Mouse (Mus musculus) myocyte (in vitro differentiated cells): ENCODE results near the gene C1ql1. TPM values are rescaled to one million over a fixed set of nuclear protein-coding genes. Genes with fewer than 3 reads are reported as not detected.
A peak's percentile ranks its signal among the peaks of the same experiment; 100 is the strongest.

Source experiments
- H3K27me3 ChIP-seq: one replicate; pipeline ENCODE4 v1.6.1; 2011; ENCODE audit not compliant: control insufficient read depth, insufficient read depth, insufficient read length
- H3K36me3 ChIP-seq: one replicate; pipeline ENCODE4 v1.6.1; 2011; ENCODE audit not compliant: control insufficient read depth, insufficient read depth
- H3K4me2 ChIP-seq: one replicate; pipeline ENCODE4 v1.6.1; 2011; ENCODE audit warnings: low read depth, control low read depth
- H3K4me3 ChIP-seq: one replicate; pipeline ENCODE4 v1.5.1; 2011; ENCODE audit warnings: mild to moderate bottlenecking, control low read depth, moderate library complexity
- H3K79me2 ChIP-seq: one replicate; pipeline ENCODE4 v1.6.1; 2011; ENCODE audit not compliant: control insufficient read depth, insufficient read depth
- H3ac ChIP-seq: one replicate; pipeline ENCODE4 v1.6.1; 2011; ENCODE audit not compliant: control insufficient read depth, insufficient read length
- CEBPB ChIP-seq: IDR thresholded peaks from 2 replicates; pipeline ENCODE4 v1.6.1; 2011; ENCODE audit warnings: mild to moderate bottlenecking, moderate library complexity; ENCODE audit not compliant: poor library complexity, insufficient read depth, severe bottlenecking
- E2F4 ChIP-seq: IDR thresholded peaks from one replicate; pipeline ENCODE4 v1.6.1; 2011; ENCODE audit warnings: mild to moderate bottlenecking, control low read depth, moderate library complexity; ENCODE audit not compliant: insufficient read depth
- MAX ChIP-seq: IDR thresholded peaks from one replicate; pipeline ENCODE4 v1.6.1; 2011; ENCODE audit warnings: low read depth, mild to moderate bottlenecking, control low read depth
- MYOD1 ChIP-seq, 3 experiments: IDR thresholded peaks; one replicate each; pipeline ENCODE4 v1.6.1; 2011; ENCODE audit warnings: control low read depth in 2 of 3, low read depth in 2 of 3, mild to moderate bottlenecking in 2 of 3, moderate library complexity in 1 of 3; ENCODE audit not compliant: insufficient read length in 2 of 3, control insufficient read depth in 1 of 3
- MYOG ChIP-seq, 3 experiments: IDR thresholded peaks; one replicate each; pipeline ENCODE4 v1.6.1; 2011; ENCODE audit warnings: control low read depth in 2 of 3, low read depth in 2 of 3, mild to moderate bottlenecking in 2 of 3; ENCODE audit not compliant: insufficient read length in 2 of 3, control insufficient read depth in 1 of 3, insufficient read depth in 1 of 3
- POLR2A ChIP-seq: IDR thresholded peaks from one replicate; pipeline ENCODE4 v1.6.1; 2011; ENCODE audit warnings: low read depth, mild to moderate bottlenecking, control low read depth, moderate library complexity; ENCODE audit not compliant: insufficient read length
- POLR2AphosphoS2 ChIP-seq: IDR thresholded peaks from one replicate; pipeline ENCODE4 v1.6.1; 2011; ENCODE audit warnings: low read depth, control low read depth; ENCODE audit not compliant: insufficient read length
- REST ChIP-seq: IDR thresholded peaks from one replicate; pipeline ENCODE4 v1.6.1; 2011; ENCODE audit warnings: mild to moderate bottlenecking, control low read depth, moderate library complexity; ENCODE audit not compliant: insufficient read depth, insufficient read length
- SRF ChIP-seq: IDR thresholded peaks from one replicate; pipeline ENCODE4 v1.6.1; 2011; ENCODE audit warnings: low read depth; ENCODE audit not compliant: control insufficient read depth, insufficient read length
- TCF12 ChIP-seq: IDR thresholded peaks from one replicate; pipeline ENCODE4 v1.6.1; 2011; ENCODE audit warnings: mild to moderate bottlenecking, control low read depth; ENCODE audit not compliant: poor library complexity, insufficient read depth, severe bottlenecking
- TCF3 ChIP-seq: IDR thresholded peaks from one replicate; pipeline ENCODE4 v1.6.1; 2011; ENCODE audit warnings: low read depth, control low read depth; ENCODE audit not compliant: insufficient read length
- USF1 ChIP-seq: IDR thresholded peaks from one replicate; pipeline ENCODE4 v1.6.1; 2011; ENCODE audit warnings: low read depth, mild to moderate bottlenecking, control low read depth, moderate library complexity
- polyA plus RNA-seq: library from polyadenylated mRNA; unstranded; fragments of >200 nt; fragmentation: generic; extraction: Trizol; gene quantifications from one replicate; pipeline ENCODE4 v1.2.1, GENCODE M21; 2012; ENCODE audit warnings: missing spikeins

The C1ql1 gene
- polyA plus RNA-seq = 0.74 TPM

DNA sequence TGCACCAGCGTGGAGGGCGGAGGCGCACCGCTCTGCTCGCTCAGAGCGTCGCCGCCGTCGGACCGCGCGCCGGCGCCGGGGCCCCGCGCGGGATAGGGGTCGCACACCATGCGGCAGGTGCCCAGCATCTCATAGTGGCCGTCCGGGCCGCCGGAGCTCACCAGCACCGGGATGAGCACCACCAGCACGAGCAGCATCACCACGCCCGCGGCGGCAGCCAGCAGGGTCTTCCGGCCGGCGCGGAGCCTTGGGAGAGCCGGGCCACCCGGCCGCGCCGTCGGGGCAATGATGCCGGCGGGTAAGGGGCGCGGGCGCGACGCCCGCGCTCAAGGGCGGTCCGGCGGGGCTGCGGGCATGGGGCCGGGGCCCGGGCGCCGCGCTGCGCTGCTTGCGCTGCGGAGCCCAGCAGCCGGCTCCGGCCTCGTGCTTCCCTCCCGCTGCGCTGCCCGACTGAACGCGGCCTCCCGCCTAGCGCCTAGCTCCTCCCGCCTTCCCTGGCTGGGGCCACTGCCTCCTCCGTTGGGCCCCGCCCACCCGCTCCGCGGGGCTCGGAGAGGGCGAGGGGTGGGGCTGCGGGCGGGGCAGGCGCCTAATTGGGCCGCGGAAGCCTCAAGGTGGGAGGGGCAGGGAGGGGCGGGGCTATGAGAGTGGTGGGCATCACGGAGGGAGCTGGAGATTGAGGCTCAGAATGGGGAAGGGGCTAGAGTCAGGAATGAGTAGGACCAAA, at the start of gene C1ql1:
TSS of gene C1ql1 (minus strand) at position 424 of the 727 bp plus-strand sequence.
- Histone ChIP-seq H3ac (no peak within 1 kb of the TSS), H3K4me2 (peak within 1 kb of the TSS; percentile 61), H3K27me3 (peaks cover 31% of the 10 kb centered on the region), H3K36me3 (no peaks in the 10 kb centered on the region), H3K79me2 (no peaks in the 10 kb centered on the region), H3K4me3 (no peak within 1 kb of the TSS)
- TF ChIP-seq USF1 (no peak), POLR2A (peak; percentile 50), TCF12 (no peak)

DNA sequence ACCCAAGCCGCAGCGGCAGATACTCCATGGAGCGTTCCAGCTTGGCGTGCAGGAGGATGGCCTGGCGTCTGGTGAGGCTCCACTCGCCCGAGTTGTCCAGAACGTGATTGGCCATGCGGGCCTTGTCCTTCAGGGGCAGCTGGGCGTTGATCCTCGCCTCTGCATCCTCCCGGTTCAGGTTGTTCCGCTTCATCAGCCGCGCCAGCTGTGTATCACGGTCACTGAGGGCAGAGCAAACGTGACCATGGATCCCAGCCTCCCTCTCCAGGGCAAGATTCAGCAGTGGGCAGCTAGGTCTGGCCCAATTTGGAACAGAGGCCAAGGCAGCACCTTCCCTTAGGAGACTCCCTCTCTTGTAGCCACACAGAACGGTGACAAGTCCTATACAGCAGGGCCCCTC, 48.5 kb upstream of the C1ql1 start:
- H3K36me3 ChIP-seq = peaks cover 24% of the 10 kb centered on the region
- no peak overlapping the region for H3K4me2 ChIP-seq
- TF ChIP-seq SRF = no peak
- no peak for TF ChIP-seq MYOG (IDR thresholded peaks at IDR 0.05; ENCODE audit: control insufficient read depth in 1 of 3, insufficient read depth in 1 of 3, insufficient read length in 2 of 3, low read depth in 2 of 3)
- TF ChIP-seq POLR2AphosphoS2 = no peak
- TF ChIP-seq TCF12 = no peak
- no peak for TF ChIP-seq MYOD1 (IDR thresholded peaks at IDR 0.05; ENCODE audit: control insufficient read depth in 1 of 3, insufficient read length in 2 of 3, low read depth in 2 of 3)
- no peak for TF ChIP-seq E2F4
- no peaks in the 10 kb centered on the region for H3K27me3 ChIP-seq
- H3K79me2 ChIP-seq = peaks cover 5% of the 10 kb centered on the region
- H3ac ChIP-seq = no peak overlapping the region
- no peak overlapping the region for H3K4me3 ChIP-seq

DNA sequence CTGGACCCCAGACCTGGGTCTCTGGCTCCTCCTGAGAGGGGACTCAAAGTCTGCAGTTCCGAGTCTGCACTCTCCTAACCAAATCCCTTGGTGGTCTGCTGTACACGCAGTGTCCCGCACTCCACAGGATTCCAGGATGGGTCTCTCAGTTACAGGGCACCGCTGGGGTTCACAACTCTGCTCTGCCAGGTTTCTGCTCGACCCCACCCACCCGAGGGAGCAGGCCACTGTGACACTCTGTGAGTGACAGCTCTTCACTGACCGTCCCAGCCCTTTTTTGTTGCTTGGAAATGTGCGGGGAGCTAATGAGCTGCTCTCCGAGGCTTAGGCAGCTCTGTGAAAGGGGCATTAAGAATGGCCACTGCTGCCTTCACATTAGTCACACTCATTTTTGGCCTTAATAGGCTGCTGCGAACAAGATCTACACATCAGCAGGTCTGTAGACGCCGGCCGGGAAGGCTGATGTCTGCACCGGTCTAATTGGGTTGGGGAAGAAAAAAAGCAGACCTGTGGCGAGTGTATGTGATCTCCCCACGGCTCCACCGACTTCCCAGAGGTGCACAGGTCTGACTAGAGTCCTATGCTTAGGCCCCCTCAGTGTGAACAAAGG, 47.0 kb upstream of the C1ql1 start:
- no peak overlapping the region for H3ac ChIP-seq
- H3K4me2 ChIP-seq = no peak overlapping the region
- H3K4me3 ChIP-seq = no peak overlapping the region
- peaks cover 24% of the 10 kb centered on the region for H3K36me3 ChIP-seq
- H3K79me2 ChIP-seq = no peaks in the 10 kb centered on the region
- H3K27me3 ChIP-seq = no peaks in the 10 kb centered on the region
- TF ChIP-seq POLR2AphosphoS2 (peak; percentile 6), SRF (no peak)

- TF ChIP-seq MYOD1 (IDR thresholded peaks at IDR 0.05; ENCODE audit: control insufficient read depth in 1 of 3, insufficient read length in 2 of 3, low read depth in 2 of 3) (peak in 2 of 3 experiments; percentile 31 to 65), POLR2AphosphoS2 (peak; percentile 78), CEBPB (no peak), MYOG (IDR thresholded peaks at IDR 0.05; ENCODE audit: control insufficient read depth in 1 of 3, insufficient read depth in 1 of 3, insufficient read length in 2 of 3, low read depth in 2 of 3) (peak in 1 of 3 experiments; percentile 74)
- H3K4me2 ChIP-seq = no peak overlapping the region
- no peak overlapping the region for H3ac ChIP-seq
- peaks cover 24% of the 10 kb centered on the region for H3K36me3 ChIP-seq
- H3K79me2 ChIP-seq = no peaks in the 10 kb centered on the region
- H3K27me3 ChIP-seq = no peaks in the 10 kb centered on the region
- H3K4me3 ChIP-seq = no peak overlapping the region
These were observed 46.5 kb upstream of the C1ql1 start for GRCm38 (mm10) chr11:102992940-102993339.

DNA sequence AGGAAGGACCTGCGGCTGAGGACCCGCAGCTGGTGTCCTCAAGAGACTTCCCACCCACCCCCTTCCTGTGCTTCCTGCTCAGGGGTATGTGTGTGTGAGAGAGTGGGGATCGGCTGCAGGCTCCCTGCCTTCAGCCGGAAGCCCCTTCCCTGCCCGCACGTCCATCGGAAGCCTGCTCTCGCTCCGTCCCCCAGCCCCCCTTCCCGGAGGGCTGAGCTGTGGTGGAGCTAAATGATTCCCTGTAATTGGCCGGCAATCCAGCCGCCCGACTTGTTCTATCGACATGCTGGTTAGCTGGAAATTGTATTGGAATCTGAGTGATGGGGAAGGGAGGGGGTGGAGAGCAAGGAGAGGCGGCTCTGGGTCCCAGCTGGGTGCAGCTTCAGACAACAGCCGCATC, 45.2 kb upstream of the C1ql1 start:
- Histone ChIP-seq H3K27me3 (no peaks in the 10 kb centered on the region), H3K4me2 (no peak overlapping the region), H3K36me3 (peaks cover 20% of the 10 kb centered on the region), H3K4me3 (no peak overlapping the region), H3K79me2 (no peaks in the 10 kb centered on the region), H3ac (no peak overlapping the region)
- TF ChIP-seq MAX (no peak), E2F4 (no peak), SRF (no peak), MYOG (IDR thresholded peaks at IDR 0.05; ENCODE audit: control insufficient read depth in 1 of 3, insufficient read depth in 1 of 3, insufficient read length in 2 of 3, low read depth in 2 of 3) (no peak), POLR2AphosphoS2 (no peak), CEBPB (no peak), TCF3 (no peak), MYOD1 (IDR thresholded peaks at IDR 0.05; ENCODE audit: control insufficient read depth in 1 of 3, insufficient read length in 2 of 3, low read depth in 2 of 3) (no peak), POLR2A (no peak), REST (no peak), TCF12 (no peak), USF1 (no peak)
